Mouse (Mus musculus) midbrain, embryonic 12.5 days (tissue): Measurements from ENCODE around the gene Lrrc28. TPM values are rescaled to one million over a fixed set of nuclear protein-coding genes. Genes with fewer than 3 reads are reported as not detected.
A peak's percentile ranks its signal among the peaks of the same experiment; 100 is the strongest.

Experiments
- ATAC-seq: fragments of 200-750 bp; cut with Nextera tagmentation; 2 replicates; pipeline ENCODE4 v1.8.0; 2017; ENCODE audit warnings: low read depth, moderate TSS enrichment, moderate library complexity; ENCODE audit not compliant: low FRiP score
- H3K27ac ChIP-seq: fragments of 300-500 bp; sonication (generic); replicated peaks from 2 replicates; pipeline ENCODE4 v1.5.1; 2016; ENCODE audit warnings: mild to moderate bottlenecking
- H3K27me3 ChIP-seq: fragments of 300-500 bp; sonication (generic); 2 replicates; pipeline ENCODE4 v1.6.1; 2016; ENCODE audit warnings: mild to moderate bottlenecking
- H3K36me3 ChIP-seq: fragments of 300-500 bp; sonication (generic); 2 replicates; pipeline ENCODE4 v1.6.1; 2016
- H3K4me1 ChIP-seq: fragments of 300-500 bp; sonication (generic); 2 replicates; pipeline ENCODE4 v1.6.1; 2016
- H3K4me2 ChIP-seq: fragments of 300-500 bp; sonication (generic); replicated peaks from 2 replicates; pipeline ENCODE4 v1.6.1; 2016; ENCODE audit warnings: mild to moderate bottlenecking, moderate library complexity
- H3K4me3 ChIP-seq: fragments of 300-500 bp; sonication (generic); 2 replicates; pipeline ENCODE4 v1.5.1; 2016; ENCODE audit warnings: mild to moderate bottlenecking
- H3K9ac ChIP-seq: fragments of 300-500 bp; sonication (generic); replicated peaks from 2 replicates; pipeline ENCODE4 v1.6.1; 2016; ENCODE audit warnings: mild to moderate bottlenecking, moderate library complexity
- H3K9me3 ChIP-seq: fragments of 300-500 bp; sonication (generic); 2 replicates; pipeline ENCODE4 v1.6.1; 2016; ENCODE audit warnings: mild to moderate bottlenecking
- WGBS: fragments of 180-500 bp; shearing (Covaris S2); methylation state at CpG from one replicate; pipeline ENCODE4 v1.1.7; 2016; 5-methylcytosine and 5-hydroxymethylcytosine counted together
- polyA plus RNA-seq: library from polyadenylated mRNA; unstranded; fragments of >200 nt; fragmentation: Nextera tagmentation; extraction: Ambion mirVana; gene quantifications from 2 replicates; pipeline ENCODE4 v1.2.1, GENCODE M21; 2016

The Lrrc28 gene
- 28.7 and 29.8 TPM in 2 replicates for polyA plus RNA-seq

DNA sequence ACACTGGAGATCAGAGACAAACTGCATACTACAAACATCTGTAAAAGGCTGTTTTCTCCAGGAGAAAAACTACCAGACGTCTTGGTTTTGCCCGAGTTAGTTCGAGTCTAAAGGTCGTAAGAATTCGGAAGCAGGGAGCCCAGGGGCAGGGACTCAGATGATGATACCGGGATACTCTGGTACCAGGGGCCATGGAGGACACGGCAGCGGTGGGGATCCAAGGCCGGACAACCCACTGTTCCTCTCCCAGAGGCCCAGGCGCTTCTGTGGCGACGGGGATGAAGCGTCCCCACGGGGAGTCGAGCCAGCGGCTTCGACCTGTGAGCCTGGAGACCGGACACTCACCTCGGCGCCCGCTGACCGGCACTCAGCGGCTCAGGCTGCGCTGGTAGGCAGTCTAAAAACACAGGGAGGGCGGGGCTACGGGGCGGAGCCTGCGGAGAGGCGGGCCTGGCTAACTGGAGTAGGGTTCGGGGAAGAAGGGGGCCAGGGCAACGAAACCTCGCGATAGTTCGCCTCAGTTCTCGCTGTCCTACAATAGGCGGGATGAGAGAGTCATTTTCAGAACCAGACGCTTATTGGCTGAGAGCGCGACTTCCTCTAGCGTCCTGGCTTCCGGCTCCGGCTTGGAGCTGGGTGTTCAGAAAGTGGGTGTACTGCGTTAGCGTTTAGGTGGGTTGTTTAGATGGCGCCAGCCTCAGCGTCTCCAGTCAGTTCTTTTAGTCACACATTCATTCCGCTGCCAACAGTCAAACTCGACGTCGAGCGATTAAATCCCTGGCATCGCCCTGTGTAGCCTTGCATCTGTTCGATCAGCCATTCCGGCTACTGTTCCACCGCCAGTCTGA is at the start of gene Lrrc28:
Gene Lrrc28, minus strand, starts transcription at position 436 of the 848 bp plus-strand sequence.
- Histone ChIP-seq H3K9ac (peak within 1 kb of the TSS; percentile 82), H3K27me3 (no peaks in the 10 kb centered on the region), H3K9me3 (no peaks in the 10 kb centered on the region), H3K4me1 (peaks cover 31% of the 10 kb centered on the region), H3K4me2 (peak within 1 kb of the TSS; percentile 80), H3K36me3 (peaks cover 5% of the 10 kb centered on the region; the same call in 1 of the 2 replicates), H3K27ac (peak within 1 kb of the TSS; percentile 91), H3K4me3 (peak within 1 kb of the TSS; percentile 76)
- under 1% methylated on average over 55 of the region's 55 CpGs for WGBS
- peak; percentile 99 for ATAC-seq

GRCm38 (mm10) chr7:67692791-67693538 is 47.9 kb upstream of the Lrrc28 start:
- no peak for ATAC-seq
- H3K4me3 ChIP-seq, result no peak overlapping the region
- H3K9ac ChIP-seq, result no peak overlapping the region
- no peaks in the 10 kb centered on the region for H3K9me3 ChIP-seq
- no peaks in the 10 kb centered on the region for H3K4me1 ChIP-seq
- H3K27me3 ChIP-seq, result no peaks in the 10 kb centered on the region
- H3K27ac ChIP-seq, result no peak overlapping the region
- H3K36me3 ChIP-seq, result peaks cover 8% of the 10 kb centered on the region; the same call in 1 of the 2 replicates
- no peak overlapping the region for H3K4me2 ChIP-seq
- 94% methylated on average over 23 of the region's 23 CpGs for WGBS

DNA sequence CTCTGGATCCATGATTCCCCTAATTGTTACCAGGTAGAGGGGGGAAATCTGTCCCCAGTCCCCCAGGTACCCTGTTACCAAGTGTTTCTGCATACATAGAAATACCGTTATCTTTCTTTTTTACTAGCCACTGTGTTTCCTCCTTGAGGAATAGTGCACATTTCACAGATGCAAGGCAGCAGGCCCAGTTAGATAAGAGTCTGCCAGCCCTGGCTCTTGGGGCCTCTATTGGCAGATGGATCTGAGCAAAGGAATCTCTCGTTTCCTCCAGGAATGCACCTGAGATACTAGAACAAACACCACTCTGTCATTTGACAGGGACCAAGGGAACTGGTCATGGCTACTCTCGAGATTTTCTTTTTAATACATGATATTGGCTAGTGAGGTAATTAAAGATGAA is 47.1 kb upstream of the Lrrc28 start:
- no peak for ATAC-seq
- Histone ChIP-seq H3K9ac (no peak overlapping the region), H3K27ac (no peak overlapping the region), H3K4me3 (no peak overlapping the region), H3K36me3 (peaks cover 7% of the 10 kb centered on the region; the same call in 1 of the 2 replicates), H3K4me2 (no peak overlapping the region), H3K27me3 (no peaks in the 10 kb centered on the region), H3K9me3 (no peaks in the 10 kb centered on the region), H3K4me1 (no peaks in the 10 kb centered on the region)
- 86% methylated on average over 3 of the region's 3 CpGs for WGBS

DNA sequence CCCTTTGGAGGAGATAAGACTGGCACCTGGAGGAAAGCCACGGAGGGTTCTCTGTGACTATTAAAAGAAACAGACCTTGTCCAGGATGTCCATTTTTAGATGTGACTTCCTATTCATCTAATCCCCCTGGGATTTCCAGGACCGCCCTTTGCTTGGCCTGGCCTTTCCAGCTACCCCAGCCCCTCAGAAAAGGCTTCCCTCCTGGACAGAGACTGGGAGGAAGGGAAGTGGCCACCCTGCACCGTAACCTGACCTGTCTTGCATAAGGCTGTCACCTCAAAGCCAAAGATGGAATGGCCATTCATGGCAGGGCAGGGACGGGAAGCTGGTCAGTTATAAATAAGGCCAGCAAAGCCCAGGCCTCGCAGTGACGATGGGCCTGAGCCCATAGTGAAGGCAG is 46.0 kb upstream of the Lrrc28 start:
- no peak overlapping the region for H3K4me2 ChIP-seq
- 83% methylated on average over 6 of the region's 6 CpGs for WGBS
- no peaks in the 10 kb centered on the region for H3K27me3 ChIP-seq
- H3K4me3 ChIP-seq, result no peak overlapping the region
- no peak overlapping the region for H3K27ac ChIP-seq
- 0 out of 2 replicates have a peak, but pooled peaks cover 3% of the 10 kb centered on the region for H3K36me3 ChIP-seq
- no peaks in the 10 kb centered on the region for H3K9me3 ChIP-seq
- no peaks in the 10 kb centered on the region for H3K4me1 ChIP-seq
- H3K9ac ChIP-seq, result no peak overlapping the region
- ATAC-seq, result no peak

GRCm38 (mm10) chr7:67689793-67690192 is 44.7 kb upstream of the Lrrc28 start:
- Histone ChIP-seq H3K9me3 (0 out of 2 replicates have a peak, but pooled peaks cover 4% of the 10 kb centered on the region), H3K4me1 (no peaks in the 10 kb centered on the region), H3K4me3 (no peak overlapping the region), H3K4me2 (no peak overlapping the region), H3K36me3 (peaks cover 12% of the 10 kb centered on the region), H3K27ac (no peak overlapping the region), H3K27me3 (no peaks in the 10 kb centered on the region), H3K9ac (no peak overlapping the region)
- 83% methylated on average over 7 of the region's 7 CpGs for WGBS
- ATAC-seq, result no peak

- no peak for ATAC-seq
- 69% methylated on average over 3 of the region's 3 CpGs for WGBS
- Histone ChIP-seq H3K36me3 (peaks cover 12% of the 10 kb centered on the region), H3K4me1 (no peaks in the 10 kb centered on the region), H3K9me3 (0 out of 2 replicates have a peak, but pooled peaks cover 4% of the 10 kb centered on the region), H3K9ac (no peak overlapping the region), H3K27me3 (no peaks in the 10 kb centered on the region), H3K4me2 (no peak overlapping the region), H3K4me3 (no peak overlapping the region), H3K27ac (no peak overlapping the region)
Observed at GRCm38 (mm10) chr7:67688281-67688680, 43.2 kb upstream of the Lrrc28 start.

DNA sequence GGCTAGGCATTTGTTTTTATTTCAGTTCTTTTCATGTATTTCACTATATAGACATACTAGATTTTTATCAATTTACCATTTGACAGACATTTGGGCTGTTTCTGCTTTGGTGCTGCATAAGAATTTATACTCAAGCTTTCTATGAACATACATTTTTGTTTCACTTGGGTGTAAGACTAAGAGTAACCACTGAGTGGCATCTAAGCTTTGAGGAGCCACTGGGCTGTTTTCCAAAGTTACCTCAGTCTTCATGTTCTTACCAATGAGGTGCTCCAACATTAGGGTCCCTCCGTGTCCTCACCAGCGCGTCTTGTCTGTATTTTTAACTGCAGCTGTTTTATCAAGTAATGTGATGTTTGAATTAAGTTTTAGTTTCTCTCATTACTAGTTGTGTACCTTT is 41.5 kb upstream of the Lrrc28 start:
- no peaks in the 10 kb centered on the region for H3K27me3 ChIP-seq
- 98% methylated on average over 3 of the region's 3 CpGs for WGBS
- no peak for ATAC-seq

DNA sequence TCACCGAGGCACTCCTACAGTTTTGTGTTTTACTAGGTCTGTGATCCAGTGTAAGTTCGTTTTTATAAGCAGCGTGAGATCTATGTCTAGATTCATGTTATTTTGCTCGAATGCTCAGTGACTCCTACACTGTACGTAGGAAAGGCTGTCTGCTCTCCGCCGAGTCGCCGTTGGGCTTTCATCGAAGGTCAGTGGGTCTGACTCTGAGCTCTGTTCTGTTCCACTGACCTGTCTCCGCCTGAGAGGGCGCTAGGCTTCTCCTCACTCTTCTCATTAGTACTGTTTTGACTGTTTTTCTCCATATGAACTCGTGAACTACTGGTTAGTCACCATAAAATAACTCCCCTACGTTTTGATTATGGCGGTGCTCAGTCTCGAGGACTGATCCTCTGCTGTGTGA is 37.9 kb upstream of the Lrrc28 start:
- Histone ChIP-seq H3K4me2 (no peak overlapping the region), H3K9ac (no peak overlapping the region), H3K36me3 (peaks cover 23% of the 10 kb centered on the region), H3K4me1 (no peaks in the 10 kb centered on the region), H3K4me3 (no peak overlapping the region), H3K9me3 (0 out of 2 replicates have a peak, but pooled peaks cover 4% of the 10 kb centered on the region), H3K27ac (no peak overlapping the region), H3K27me3 (no peaks in the 10 kb centered on the region)
- 88% methylated on average over 16 of the region's 16 CpGs for WGBS
- ATAC-seq, result no peak

More for the DNA sequence above, 41.5 kb upstream of the Lrrc28 start:
- Histone ChIP-seq H3K4me1 (no peaks in the 10 kb centered on the region), H3K27ac (no peak overlapping the region), H3K36me3 (peaks cover 9% of the 10 kb centered on the region), H3K9ac (no peak overlapping the region), H3K9me3 (0 out of 2 replicates have a peak, but pooled peaks cover 4% of the 10 kb centered on the region), H3K4me3 (no peak overlapping the region), H3K4me2 (no peak overlapping the region)

DNA sequence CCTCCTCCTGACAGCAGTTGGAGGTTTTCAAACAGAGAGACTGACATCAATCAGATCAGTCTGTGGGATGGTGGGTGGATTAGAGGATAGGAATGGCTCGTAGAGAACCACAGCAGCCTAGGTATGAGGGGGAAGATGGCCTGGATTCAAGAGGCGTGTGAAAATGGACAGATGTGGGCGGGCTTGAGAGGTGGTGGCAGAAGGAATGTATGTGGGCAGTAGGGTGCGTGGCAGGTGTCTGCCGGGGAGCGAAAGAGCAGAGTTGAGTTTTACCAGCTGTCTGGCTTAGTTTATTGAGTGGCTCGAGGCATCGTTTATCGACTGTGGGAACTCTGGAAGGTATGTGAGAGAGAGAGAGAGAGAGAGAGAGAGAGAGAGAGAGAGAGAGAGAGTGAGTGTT is 36.0 kb upstream of the Lrrc28 start:
- H3K4me1 ChIP-seq, result no peaks in the 10 kb centered on the region
- no peak for ATAC-seq
- H3K27ac ChIP-seq, result no peak overlapping the region
- no peaks in the 10 kb centered on the region for H3K27me3 ChIP-seq
- no peak overlapping the region for H3K9ac ChIP-seq
- H3K36me3 ChIP-seq, result peaks cover 23% of the 10 kb centered on the region
- 0 out of 2 replicates have a peak, but pooled peaks cover 4% of the 10 kb centered on the region for H3K9me3 ChIP-seq
- H3K4me3 ChIP-seq, result no peak overlapping the region
- H3K4me2 ChIP-seq, result no peak overlapping the region
- 88% methylated on average over 9 of the region's 9 CpGs for WGBS

GRCm38 (mm10) chr7:67678878-67679499 is 33.9 kb upstream of the Lrrc28 start:
- Histone ChIP-seq H3K4me1 (no peaks in the 10 kb centered on the region), H3K4me3 (no peak overlapping the region), H3K4me2 (no peak overlapping the region), H3K9me3 (no peaks in the 10 kb centered on the region), H3K27me3 (no peaks in the 10 kb centered on the region), H3K27ac (no peak overlapping the region), H3K36me3 (peaks cover 13% of the 10 kb centered on the region; the same call in 1 of the 2 replicates), H3K9ac (no peak overlapping the region)
- ATAC-seq, result no peak
- WGBS, result 95% methylated on average over 16 of the region's 16 CpGs

GRCm38 (mm10) chr7:67673656-67674055 is 28.6 kb upstream of the Lrrc28 start:
- Histone ChIP-seq H3K4me3 (no peak overlapping the region), H3K27me3 (no peaks in the 10 kb centered on the region), H3K9me3 (no peaks in the 10 kb centered on the region), H3K4me2 (no peak overlapping the region), H3K4me1 (no peaks in the 10 kb centered on the region), H3K36me3 (peaks cover 19% of the 10 kb centered on the region), H3K9ac (no peak overlapping the region), H3K27ac (no peak overlapping the region)
- 87% methylated on average over 5 of the region's 5 CpGs for WGBS
- ATAC-seq, result no peak
